Mouse (Mus musculus): Measurements from ENCODE around the gene Slc6a12.

Slc6a12 gene

GRCm38 (mm10) chr6:121343026-121343770 is at the start of gene Slc6a12:
Gene Slc6a12 (plus strand): TSS chr6:121343076.
- DNase-seq = no peak

DNA sequence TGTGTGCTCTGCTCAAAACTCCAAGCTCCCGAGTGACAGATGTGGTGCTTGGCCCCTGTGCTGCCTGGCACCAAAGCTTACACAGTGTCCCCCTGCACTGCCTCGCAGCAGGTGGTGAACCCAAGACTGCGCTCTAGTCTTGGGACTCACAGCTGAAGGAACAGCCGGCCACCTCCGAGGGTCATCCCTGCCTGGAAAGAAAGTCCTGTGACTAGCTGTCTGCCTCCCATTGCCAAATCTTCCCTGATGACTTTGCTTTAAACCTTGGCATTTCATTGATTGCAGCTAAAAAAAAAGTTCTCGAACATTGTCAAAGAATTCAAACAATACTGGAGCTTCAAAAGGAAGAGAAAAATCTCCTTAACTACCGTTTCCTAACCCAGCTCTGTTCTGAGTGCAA is 43.6 kb upstream of the Slc6a12 start:
- no peak for DNase-seq

DNA sequence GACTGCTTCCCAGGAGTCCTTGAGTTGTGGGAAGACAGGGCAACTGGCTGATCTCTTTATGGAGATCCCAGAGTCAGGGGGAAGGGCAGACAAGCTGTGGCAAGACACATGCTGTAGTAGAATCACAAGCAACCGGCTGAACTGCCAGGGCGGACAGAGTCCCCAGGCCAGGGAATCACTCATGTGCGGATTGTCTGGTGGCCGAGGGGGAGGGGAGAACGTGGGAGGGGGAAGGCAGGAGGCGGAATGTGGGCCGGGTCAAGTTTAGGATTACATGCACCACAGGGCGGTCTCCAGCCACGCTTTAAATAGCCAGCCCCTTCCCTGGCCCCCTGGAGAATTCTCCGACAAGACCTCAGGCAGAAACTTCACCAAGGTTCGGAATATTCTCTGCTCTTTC is 42.9 kb upstream of the Slc6a12 start, which contains the start of gene Slc6a13:
Gene Slc6a13 (plus strand): TSS at position 274 of the 400 bp plus-strand sequence.
- no peak for DNase-seq

DNA sequence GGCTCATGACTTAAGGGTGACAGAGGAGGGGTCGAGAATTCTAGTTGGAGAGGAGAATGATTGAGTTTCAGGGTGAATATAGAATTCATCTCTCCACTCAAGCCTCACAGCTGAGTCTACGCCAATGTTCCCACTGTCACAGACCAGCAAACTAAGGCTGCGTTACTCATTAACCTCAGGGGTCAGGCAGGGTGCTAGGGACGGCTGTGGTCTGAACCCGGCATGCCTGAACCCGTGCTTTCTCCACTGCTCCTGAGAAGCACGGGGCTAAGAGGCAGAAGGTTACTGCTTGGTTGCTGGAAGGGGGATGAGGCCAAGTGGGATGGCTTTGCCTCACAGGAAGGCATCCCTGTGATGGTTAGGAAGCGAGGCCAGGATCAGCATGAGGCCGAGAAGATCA is 42.4 kb upstream of the Slc6a12 start:
- DNase-seq = no peak

GRCm38 (mm10) chr6:121303466-121304220 is 39.2 kb upstream of the Slc6a12 start:
- DNase-seq = no peak

GRCm38 (mm10) chr6:121304630-121305029 is 38.2 kb upstream of the Slc6a12 start:
- DNase-seq = no peak

DNA sequence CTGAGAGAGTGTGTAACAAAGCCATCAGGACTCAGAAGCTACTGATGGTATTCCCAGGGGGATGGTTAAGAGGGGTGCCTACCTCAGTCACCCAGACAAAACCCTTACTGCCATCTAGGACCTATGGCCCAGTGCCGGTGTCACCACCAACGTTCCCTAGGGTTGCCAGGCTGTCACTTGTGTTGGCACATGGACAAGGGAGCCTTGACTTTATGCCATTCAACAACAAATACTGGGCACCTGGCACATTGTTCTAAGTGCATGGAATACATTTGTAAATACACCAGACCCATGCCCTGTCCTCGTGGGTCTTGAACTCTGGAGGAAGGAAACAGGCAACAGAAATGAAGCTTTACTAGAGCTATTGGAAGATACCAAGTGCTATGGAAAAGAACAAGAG is 37.3 kb upstream of the Slc6a12 start:
- DNase-seq = no peak

DNA sequence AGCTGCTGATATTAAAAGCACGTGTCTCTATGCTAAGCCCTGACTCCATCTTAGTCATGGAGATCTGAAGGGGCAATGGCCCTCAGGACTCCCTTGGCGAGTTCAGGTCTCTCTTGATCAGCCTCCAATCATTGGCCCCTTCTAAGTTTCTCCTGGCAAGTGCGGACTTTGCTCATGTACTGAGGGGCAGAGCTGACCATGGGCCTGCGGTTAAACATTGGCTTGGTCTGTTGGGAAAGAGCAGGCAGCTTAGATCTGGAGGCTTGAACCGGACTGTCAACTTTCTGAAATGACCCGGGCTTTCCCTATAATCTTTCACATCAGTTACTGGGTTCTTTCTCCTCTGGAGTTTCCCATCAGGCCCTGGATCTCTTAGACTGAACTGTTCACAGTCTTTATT is 31.9 kb upstream of the Slc6a12 start:
- DNase-seq = no peak

GRCm38 (mm10) chr6:121319099-121319498 is 23.8 kb upstream of the Slc6a12 start:
- DNase-seq = no peak

DNA sequence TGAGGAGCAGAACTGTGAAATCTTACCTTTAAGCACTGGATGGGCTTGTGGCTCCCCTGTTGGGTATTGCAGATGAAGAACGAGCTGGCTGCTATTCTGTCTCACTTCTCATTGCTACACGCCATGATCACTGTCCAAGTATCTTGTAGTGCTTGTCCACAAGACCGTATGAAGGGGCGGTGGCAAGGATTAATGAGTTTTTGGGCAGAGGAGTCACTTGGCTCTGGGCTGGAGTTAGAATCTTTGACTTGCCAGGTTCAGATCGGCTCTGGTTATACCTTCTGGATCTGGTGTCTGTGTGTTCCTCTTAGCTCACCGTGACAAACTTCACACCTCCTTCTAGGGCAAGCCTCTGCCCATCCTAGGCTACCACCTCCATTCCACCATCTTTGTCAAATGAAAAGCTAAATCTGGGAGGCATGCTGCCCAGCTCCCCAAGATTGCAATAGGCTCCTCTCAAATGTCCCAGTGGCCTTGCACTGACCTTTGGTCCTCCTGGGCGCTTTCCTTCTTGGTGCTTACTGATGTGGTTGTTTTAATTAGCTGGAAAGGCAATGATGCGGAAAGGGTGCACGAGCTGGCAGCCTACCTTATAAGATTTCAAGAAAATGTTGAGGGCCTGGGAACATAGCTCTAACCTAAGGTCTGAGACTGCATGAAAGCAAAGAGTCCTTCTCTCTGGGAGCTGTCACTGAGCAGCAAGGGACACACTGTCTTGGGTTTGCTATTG is 20.3 kb upstream of the Slc6a12 start:
- DNase-seq = no peak

GRCm38 (mm10) chr6:121325298-121325697 is 17.6 kb upstream of the Slc6a12 start:
- DNase-seq = no peak

DNA sequence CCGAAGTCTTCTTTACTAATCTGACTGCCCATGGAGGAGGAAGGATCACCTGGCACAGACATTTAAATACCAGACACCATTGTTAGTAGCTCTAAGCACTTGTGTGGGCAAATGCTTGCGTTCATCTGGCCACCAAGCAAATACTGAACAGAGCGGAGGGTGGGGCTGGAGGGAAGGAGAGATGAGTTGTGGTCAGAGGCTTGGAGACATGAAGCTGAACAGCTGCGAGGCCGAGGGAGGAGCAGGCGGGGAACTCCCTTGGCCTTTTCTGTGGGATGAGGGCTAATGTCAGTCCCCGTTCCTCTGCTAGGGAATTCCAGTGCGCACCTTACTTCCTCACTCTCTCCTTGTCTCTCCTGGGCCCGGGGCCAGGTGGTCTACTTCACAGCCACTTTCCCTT is 17.1 kb upstream of the Slc6a12 start:
- DNase-seq = no peak

GRCm38 (mm10) chr6:121326486-121327069 is 16.3 kb upstream of the Slc6a12 start:
- DNase-seq = no peak

DNA sequence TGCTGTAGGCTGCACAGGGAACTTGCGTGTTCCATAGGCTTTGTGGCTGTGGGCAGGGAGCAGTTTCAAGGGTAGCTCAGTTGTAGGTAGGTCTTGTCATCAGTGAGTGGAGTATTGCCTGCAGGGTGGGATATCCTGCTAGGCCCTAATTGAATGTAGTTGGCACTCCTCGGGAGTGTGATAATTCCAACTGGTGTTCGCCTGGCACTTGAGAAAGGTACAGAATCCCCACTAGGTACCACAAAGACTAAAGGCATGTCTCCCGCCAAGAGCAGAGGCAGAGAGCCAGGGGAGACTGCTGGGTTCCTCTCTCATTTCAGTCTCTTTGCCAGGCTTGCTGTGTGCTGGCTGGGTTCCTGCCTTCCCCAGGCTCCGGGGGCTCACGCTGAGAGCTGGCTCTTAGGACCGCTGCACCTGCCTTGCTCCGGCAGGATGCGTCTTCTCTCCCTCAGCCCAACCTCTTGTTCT is 14.4 kb upstream of the Slc6a12 start:
- peak in 1 of 2 experiments; percentile 31 for DNase-seq

GRCm38 (mm10) chr6:121329848-121330508 is 12.9 kb upstream of the Slc6a12 start:
- DNase-seq = no peak

GRCm38 (mm10) chr6:121335841-121336240 is 7.0 kb upstream of the Slc6a12 start:
- no peak for DNase-seq

- peak; percentile 66 to 77 for DNase-seq
Observed at GRCm38 (mm10) chr6:121336558-121336957, 6.3 kb upstream of the Slc6a12 start.

DNA sequence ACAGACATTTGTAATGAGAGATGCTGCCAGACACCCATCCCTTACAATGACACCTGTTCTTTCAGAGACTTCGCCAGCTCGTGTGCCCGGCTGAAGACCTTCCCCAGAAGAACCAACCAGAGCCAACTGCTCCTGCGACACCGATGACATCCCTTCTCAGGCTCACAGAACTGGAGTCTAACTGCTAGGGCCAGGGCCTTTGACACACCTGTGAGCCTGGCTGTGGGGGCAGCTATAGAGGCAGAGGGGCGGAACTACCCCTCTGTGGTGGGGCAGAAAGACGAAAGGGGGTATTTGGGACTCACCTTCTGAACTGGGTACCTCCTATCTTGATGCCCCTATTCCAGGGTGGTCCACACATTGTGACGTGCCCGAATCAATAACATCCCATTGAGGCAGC is 5.6 kb upstream of the Slc6a12 start:
- peak in 1 of 2 experiments; percentile 31 for DNase-seq

- DNase-seq = peak; percentile 53 to 69
Observed at GRCm38 (mm10) chr6:121337770-121338518, 4.9 kb upstream of the Slc6a12 start.

DNA sequence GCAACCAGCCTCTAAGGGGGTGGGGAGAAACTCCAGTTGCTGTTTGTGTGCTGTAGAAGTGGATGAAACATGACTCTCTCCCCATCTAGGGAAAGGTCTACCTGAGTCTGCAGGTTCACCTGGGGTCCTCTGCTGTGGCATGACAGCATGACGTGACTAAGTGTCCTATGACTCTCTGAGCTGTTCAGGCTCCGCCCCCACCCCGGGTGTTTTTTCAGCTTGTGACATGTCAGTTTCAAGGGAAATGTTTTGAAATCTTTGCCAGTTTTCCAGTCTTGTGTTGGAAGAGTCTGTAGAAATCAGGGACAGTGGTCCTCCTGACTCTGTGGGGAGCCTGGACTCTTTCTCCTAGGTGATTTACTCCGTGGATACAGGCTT is 4.4 kb upstream of the Slc6a12 start:
- DNase-seq = no peak

- no peak for DNase-seq
Observed at GRCm38 (mm10) chr6:121341650-121342049, 1.2 kb upstream of the Slc6a12 start.

DNA sequence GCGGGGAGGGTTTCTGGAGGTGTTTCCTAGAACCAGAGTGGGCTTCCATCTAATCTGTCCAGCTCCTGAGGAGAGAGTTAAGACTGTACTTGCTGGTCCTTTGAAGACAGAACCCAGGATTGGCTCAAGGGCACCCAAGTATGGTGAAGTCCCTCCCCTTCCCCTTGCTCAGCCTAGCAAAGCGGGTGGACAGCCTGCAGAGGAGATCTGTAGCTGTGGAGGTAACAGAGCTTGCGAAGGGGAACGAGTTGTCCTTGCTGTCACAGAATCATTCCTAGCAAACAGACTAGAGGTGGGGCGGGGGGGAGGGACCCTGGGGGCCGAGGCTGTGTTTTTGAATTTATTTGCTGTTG is 871 bp downstream of the Slc6a12 start:
- DNase-seq = no peak

Data from thymus, adult 18-20 months (tissue).